Mouse (Mus musculus): ENCODE data around the gene Prkd2.

The Prkd2 gene

DNA sequence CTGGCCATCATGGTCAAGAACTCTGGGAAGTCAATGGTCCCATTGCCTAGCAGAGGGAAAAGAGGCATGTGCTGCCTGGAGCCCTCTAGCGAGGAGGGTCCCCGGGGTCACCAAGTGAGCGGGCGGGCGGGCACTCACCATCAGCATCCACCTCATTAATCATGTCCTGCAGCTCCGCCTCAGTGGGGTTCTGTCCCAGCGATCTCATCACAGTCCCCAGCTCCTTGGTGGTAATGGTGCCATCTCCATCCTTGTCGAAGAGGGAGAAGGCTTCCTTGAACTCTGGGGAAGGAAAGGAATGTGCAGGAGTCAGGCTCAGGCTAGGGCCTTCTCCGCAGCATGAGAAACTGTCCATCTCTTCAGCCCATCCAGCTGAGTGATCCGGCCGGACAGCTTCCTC, 74.7 kb downstream of the Prkd2 start:
- no peak for DNase-seq (ENCODE audit: low read depth, low spot score)

DNA sequence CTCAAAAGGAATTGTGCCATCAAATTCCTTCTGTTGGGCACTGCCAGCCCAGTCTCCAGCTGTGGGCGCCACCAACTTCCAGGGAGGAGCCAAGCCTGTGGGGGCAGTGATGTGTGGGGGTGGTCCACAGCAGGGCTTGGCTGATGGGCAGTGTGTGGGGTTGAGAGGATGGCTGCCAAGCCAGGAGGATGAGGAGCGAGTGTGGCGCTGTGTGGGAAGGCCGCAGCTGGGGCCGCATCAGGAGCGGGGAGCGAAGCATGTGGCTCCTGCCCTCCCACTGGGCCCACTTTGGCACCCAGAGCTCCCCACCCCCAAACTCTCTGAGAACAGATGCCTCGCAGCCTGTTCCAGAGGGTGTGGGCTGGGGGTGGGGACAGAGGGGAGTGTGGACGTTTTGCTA, 75.3 kb downstream of the Prkd2 start:
- DNase-seq (ENCODE audit: low read depth, low spot score): no peak

DNA sequence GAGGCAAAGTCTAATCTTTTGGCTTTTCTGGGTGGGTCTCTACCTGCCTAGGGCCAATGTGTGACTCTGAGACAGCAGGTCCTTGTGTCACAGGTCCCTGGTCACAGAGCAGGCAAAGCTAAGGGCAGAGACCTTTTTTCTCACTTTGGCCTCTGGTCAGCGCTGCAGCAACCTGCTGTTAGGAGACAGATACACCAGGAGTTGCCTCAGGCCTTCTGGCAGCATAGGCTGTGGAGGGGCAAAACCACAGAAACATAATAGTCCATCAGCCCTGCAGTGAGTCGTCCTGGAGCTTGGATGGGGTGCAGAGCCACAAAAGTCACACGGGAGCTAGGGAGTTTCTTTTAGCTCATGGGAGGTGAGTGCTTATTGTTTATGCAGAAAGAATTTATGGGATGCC, 76.0 kb downstream of the Prkd2 start:
- DNase-seq (ENCODE audit: low read depth, low spot score): no peak

DNA sequence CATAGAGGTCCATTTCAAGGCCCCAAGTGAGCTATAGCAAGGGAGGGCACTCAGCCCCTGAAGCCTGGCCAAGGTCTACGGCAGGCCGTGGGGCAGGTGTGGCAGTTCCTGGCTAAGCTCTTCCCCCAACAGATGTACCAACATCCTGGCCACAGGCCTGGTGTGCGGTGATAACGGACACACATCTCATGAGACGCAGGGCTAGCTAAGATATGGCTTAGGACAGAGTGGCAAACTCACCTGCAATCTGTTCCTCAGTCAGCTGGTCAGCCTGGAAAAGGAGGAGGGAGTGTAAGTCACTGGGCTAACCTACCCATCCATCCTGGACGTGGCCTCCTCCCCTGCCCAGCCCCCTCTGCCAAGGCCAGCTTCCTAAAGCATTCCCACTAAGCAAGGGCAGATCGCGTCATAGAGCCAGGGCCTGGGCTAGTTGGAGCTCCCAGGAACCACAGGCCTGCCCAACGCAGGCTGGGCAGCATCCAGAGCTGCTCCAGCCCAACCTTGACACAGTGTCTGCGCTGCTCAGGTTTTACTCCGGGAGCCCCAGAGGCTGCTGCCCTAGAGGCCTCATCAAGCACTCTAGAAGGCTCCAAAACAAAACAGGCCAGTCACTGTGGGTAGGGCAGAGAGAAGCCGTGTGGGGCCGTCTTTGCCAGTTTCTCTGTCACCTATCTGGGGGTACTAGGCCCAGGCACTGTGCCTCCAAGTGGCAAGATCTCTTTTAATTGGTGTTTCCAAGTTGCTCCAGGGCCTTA, 76.9 kb downstream of the Prkd2 start:
- DNase-seq (ENCODE audit: low read depth, low spot score): no peak

All from c-Kit-negative CD71-positive TER-119-positive erythroid progenitor cells, embryonic 14.5 days (primary cell).